In the genomic region with DNA sequence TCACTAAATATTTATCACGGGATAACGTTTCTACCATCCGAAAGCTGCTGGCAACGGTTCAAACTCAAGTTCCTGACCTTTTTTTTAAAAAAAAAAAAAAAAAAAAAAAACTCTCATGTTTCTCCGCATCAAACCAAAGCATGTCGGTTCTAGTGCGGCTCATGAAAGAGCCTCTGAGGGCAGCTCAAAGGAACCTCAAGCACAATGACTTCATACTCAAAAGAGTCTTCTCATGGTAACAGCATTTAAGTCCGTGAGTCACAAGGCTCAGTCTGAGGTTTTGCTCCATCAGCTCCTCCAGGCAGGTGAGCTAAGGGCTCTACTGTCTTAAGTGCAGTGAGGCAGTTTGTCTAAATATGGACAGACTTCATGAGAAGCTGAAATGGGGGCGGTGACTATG, we compare ENCODE assay signal across 8 mouse cellular contexts. TPM values are rescaled to one million over a fixed set of nuclear protein-coding genes. Genes with fewer than 3 reads are reported as not detected.
DNase-seq lines count a peak whose midpoint lies in the region; ATAC-seq and TF ChIP-seq lines count a peak whose summit lies in the region.
"Had no signal": no experiment of that assay in that cellular context is flagged by ENCODE, and none has a peak within 500 bp of the region (broad histone marks: within the 10 kb centered on the region; RNA-seq: fewer than 3 reads in every experiment).

No protein-coding gene starts in this region.

- no peak overlapping the region for H3K27ac ChIP-seq in midbrain, postnatal 0 days (ENCODE audit: low read depth, low read length)

- peak; percentile 20 for DNase-seq in A20 (ENCODE audit: low read depth, low spot score)
- DNase-seq in CD4-positive, CD25-positive, alpha-beta regulatory T cell, adult 2 months (ENCODE audit: low read depth, low spot score): peak; percentile 79
- peak; percentile 90 for DNase-seq in induced T-regulatory cell, adult 2 months (ENCODE audit: low read depth)
- DNase-seq in cerebellum, postnatal 25 days: no peak
- DNase-seq in midbrain, postnatal 0 days (ENCODE audit: low spot score): no peak
- DNase-seq in left cerebral cortex, postnatal 36 days (ENCODE audit: low spot score in 2 of 2): no peak
- DNase-seq: adrenal gland, postnatal 25 days had no signal

- no peak overlapping the region for H3ac ChIP-seq in myocyte (ENCODE audit: control insufficient read depth, insufficient read length)

- WGBS in midbrain, postnatal 0 days: 41% methylated on average over 9 of the region's 9 CpGs

- H3K4me3 ChIP-seq in myocyte: no peak overlapping the region
- no peak overlapping the region for H3K4me3 ChIP-seq in midbrain, postnatal 0 days (ENCODE audit: low read depth, low read length)

- no peaks in the 10 kb centered on the region for H3K4me1 ChIP-seq in midbrain, postnatal 0 days (ENCODE audit: insufficient read depth, low read length)

- intact Hi-C loops in left cerebral cortex, postnatal 36 days (cut with DNase I): no loop called here

- H3K27me3 ChIP-seq in myocyte (ENCODE audit: control insufficient read depth, insufficient read depth, insufficient read length): no peaks in the 10 kb centered on the region
- H3K27me3 ChIP-seq in midbrain, postnatal 0 days (ENCODE audit: insufficient read depth, low read length): no peaks in the 10 kb centered on the region

- no peak for ATAC-seq in midbrain, postnatal 0 days (ENCODE audit: low FRiP score)

- peak overlapping the region; percentile 49 for H3K4me2 ChIP-seq in myocyte (ENCODE audit: low read depth)
- no peak overlapping the region for H3K4me2 ChIP-seq in midbrain, postnatal 0 days (ENCODE audit: low read depth, low read length, poor library complexity, severe bottlenecking)

- peaks cover 17% of the 10 kb centered on the region for H3K79me2 ChIP-seq in myocyte (ENCODE audit: control insufficient read depth, insufficient read depth)

- no peaks in the 10 kb centered on the region for H3K9me3 ChIP-seq in midbrain, postnatal 0 days (ENCODE audit: low read length)

- no peak for TF ChIP-seq POLR2A in myocyte (IDR thresholded peaks at IDR 0.05; ENCODE audit: insufficient read length, low read depth)

- no peaks in the 10 kb centered on the region for H3K36me3 ChIP-seq in myocyte (ENCODE audit: control insufficient read depth, insufficient read depth)
- H3K36me3 ChIP-seq in midbrain, postnatal 0 days (ENCODE audit: insufficient read depth, low read length): no peaks in the 10 kb centered on the region

- H3K9ac ChIP-seq in midbrain, postnatal 0 days (replicated peaks; ENCODE audit: low read length, poor library complexity, severe bottlenecking): no peak overlapping the region

- TF ChIP-seq CTCF in midbrain, postnatal 0 days (IDR thresholded peaks at IDR 0.05): no peak

TF ChIP-seq in myocyte, 11 proteins besides CTCF, POLR2A, EP300 and RAD21:
- TF ChIP-seq TCF3 (IDR thresholded peaks at IDR 0.05; ENCODE audit: insufficient read length, low read depth) (no peak), USF1 (IDR thresholded peaks at IDR 0.05; ENCODE audit: low read depth) (no peak), TCF12 (IDR thresholded peaks at IDR 0.05; ENCODE audit: insufficient read depth, poor library complexity, severe bottlenecking) (no peak), CEBPB (IDR thresholded peaks at IDR 0.05; ENCODE audit: insufficient read depth, poor library complexity, severe bottlenecking) (no peak), E2F4 (IDR thresholded peaks at IDR 0.05; ENCODE audit: insufficient read depth) (no peak), MYOD1 (IDR thresholded peaks at IDR 0.05; ENCODE audit: control insufficient read depth in 1 of 3, insufficient read length in 2 of 3, low read depth in 2 of 3) (no peak), SRF (IDR thresholded peaks at IDR 0.05; ENCODE audit: control insufficient read depth, insufficient read length, low read depth) (no peak)

RNA-seq across cellular contexts. Expression of a gene that starts 42.3 kb away (rescaled TPM):
- polyA plus RNA-seq in myocyte (2012; fragmentation: generic; extraction: Trizol): 2.5 TPM
- 26.6 and 31.4 TPM in 2 replicates for total RNA-seq in midbrain, postnatal 0 days (2014; rRNA removed)
- 9.3 and 12.0 TPM in 2 replicates for polyA plus RNA-seq in midbrain, postnatal 0 days (2015; fragmentation: Nextera tagmentation; extraction: Ambion mirVana)
- total RNA-seq in left cerebral cortex, postnatal 36 days (2021): 100 to 1,000 TPM; 156 to 184 TPM

Comparison
In these comparisons a context has a peak if more than half of its experiments do, and no peak if none do; other contexts are left out.
1. DNase-seq: peak in A20 (single experiment), CD4-positive, CD25-positive, alpha-beta regulatory T cell, adult 2 months (single experiment) and induced T-regulatory cell, adult 2 months (single experiment); none in cerebellum, postnatal 25 days (0 of 2), midbrain, postnatal 0 days (single experiment) and left cerebral cortex, postnatal 36 days (0 of 2).